Comparison of ENCODE assay signal across 23 mouse cellular contexts in genomic region chr1:170433661-170434060, GRCm38 (mm10).
"Had no signal": no experiment of that assay in that cellular context is flagged by ENCODE, and none has a peak within 500 bp of the region (broad histone marks: within the 10 kb centered on the region; RNA-seq: fewer than 3 reads in every experiment).

No protein-coding gene starts in this region.

- H3K4me2 ChIP-seq: heart, embryonic 11.5 days; heart, embryonic 13.5 days; heart, embryonic 15.5 days; hindbrain, embryonic 13.5 days; hindbrain, embryonic 15.5 days; limb, embryonic 13.5 days; limb, embryonic 15.5 days; liver, embryonic 12.5 days had no signal

- H3K4me1 ChIP-seq: liver, embryonic 12.5 days had no signal

- H3K9ac ChIP-seq: forebrain, postnatal 0 days; heart, embryonic 13.5 days; heart, embryonic 15.5 days; hindbrain, embryonic 13.5 days; hindbrain, embryonic 15.5 days; limb, embryonic 13.5 days; limb, embryonic 15.5 days; liver, embryonic 12.5 days; liver, embryonic 14.5 days had no signal

- H3K9me3 ChIP-seq: heart, embryonic 13.5 days; heart, embryonic 15.5 days; hindbrain, embryonic 13.5 days; hindbrain, embryonic 15.5 days; limb, embryonic 13.5 days; limb, embryonic 15.5 days; liver, embryonic 12.5 days had no signal

- H3K36me3 ChIP-seq: heart, embryonic 13.5 days; heart, embryonic 15.5 days; hindbrain, embryonic 13.5 days; hindbrain, embryonic 15.5 days; limb, embryonic 13.5 days; limb, embryonic 15.5 days; liver, embryonic 12.5 days had no signal

- H3K27me3 ChIP-seq: heart, embryonic 13.5 days; heart, embryonic 15.5 days; hindbrain, embryonic 15.5 days; limb, embryonic 13.5 days; limb, embryonic 15.5 days; liver, embryonic 12.5 days had no signal

- DNase-seq: forebrain, postnatal 0 days; gastrocnemius, postnatal 14 days; gastrocnemius, postnatal 36 days; heart, adult 18-20 months; heart, postnatal 14 days; heart, postnatal 36 days; kidney, adult 18-20 months; kidney, postnatal 10 days; layer of hippocampus, adult 9-11 months; layer of hippocampus, postnatal 36 days; left cerebral cortex, postnatal 4 days; lung, adult 18-20 months had no signal

- H3K27ac ChIP-seq: heart, embryonic 13.5 days; heart, embryonic 15.5 days; hindbrain, embryonic 13.5 days; hindbrain, embryonic 15.5 days; hindbrain, postnatal 0 days; limb, embryonic 13.5 days; limb, embryonic 15.5 days; liver, embryonic 12.5 days; liver, embryonic 14.5 days had no signal

- ATAC-seq: forebrain, postnatal 0 days; hindbrain, postnatal 0 days; intestine, embryonic 16.5 days; liver, embryonic 12.5 days had no signal

- H3K4me3 ChIP-seq: heart, embryonic 13.5 days; heart, embryonic 15.5 days; hindbrain, embryonic 13.5 days; hindbrain, embryonic 15.5 days; limb, embryonic 13.5 days; limb, embryonic 15.5 days; liver, embryonic 12.5 days had no signal
